Mouse (Mus musculus) v-Abl transformed pro-B cells (cell line): ENCODE measurements around the gene Vmn2r51.
"Not testable (repeated sequence)": the region's sequence is repeated elsewhere in the genome, so short reads cannot be mapped to it uniquely, and the experiment has no call there.

ENCODE experiments used
- in situ Hi-C, 2 experiments: fragments of 400-800 bp; cut with MboI; formaldehyde crosslinking; loops; one replicate each; pipeline ENCODE4 v1.15.1; 2025; ENCODE audit not compliant: unreplicated experiment in 2 of 2

The Vmn2r51 gene

DNA sequence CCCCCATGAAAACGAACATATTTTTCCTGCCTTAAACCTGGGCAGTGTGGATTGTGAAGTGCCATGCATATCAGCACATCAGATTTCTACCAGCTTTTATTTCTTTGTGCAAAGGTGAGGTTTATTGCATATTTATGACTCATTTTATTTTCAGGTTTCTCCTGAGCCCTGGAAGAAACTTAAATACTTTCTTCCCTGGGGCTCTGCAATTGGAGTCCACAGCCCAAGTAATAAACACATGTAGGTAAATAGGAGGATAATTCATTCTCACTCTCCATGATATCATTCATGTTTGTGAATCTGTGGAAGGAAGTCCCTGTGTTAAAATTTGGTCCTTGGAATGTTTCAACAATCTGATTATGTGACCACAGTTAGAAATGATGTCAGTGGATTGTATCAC lies at the start of gene Vmn2r51:
Vmn2r51 (minus strand) TSS at position 101 of the 400 bp plus-strand sequence.
- in situ Hi-C loops, result not testable (repeated sequence)

DNA sequence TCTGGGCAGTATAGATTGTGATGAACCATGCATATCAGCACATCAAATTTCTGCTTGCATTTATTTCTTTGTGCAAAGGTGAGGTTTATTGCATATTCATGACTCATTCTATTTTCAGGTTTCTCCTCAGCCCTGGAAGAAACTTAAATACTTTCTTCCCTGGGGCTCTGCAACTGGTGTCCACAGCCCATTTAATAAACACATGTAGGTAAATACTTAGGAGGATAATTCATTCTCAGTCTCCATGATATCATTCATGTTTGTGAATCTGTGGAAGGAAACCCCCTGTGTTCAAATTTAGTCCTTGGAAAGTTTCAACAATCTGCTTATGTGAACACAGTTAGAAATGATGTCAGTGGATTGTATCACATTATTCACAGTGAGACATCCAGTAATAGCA lies 52.3 kb downstream of the Vmn2r51 start, which contains the start of gene Vmn2r50:
Vmn2r50 (minus strand) TSS at position 101 of the 400 bp plus-strand sequence.
- in situ Hi-C loops, result not testable (repeated sequence)
